Mouse (Mus musculus) lung, embryonic 15.5 days (tissue): ENCODE measurements around the gene Stac. TPM values are rescaled to one million over a fixed set of nuclear protein-coding genes. Genes with fewer than 3 reads are reported as not detected.
A peak's percentile ranks its signal among the peaks of the same experiment; 100 is the strongest.

Experiments used
- ATAC-seq: fragments of 200-750 bp; cut with Nextera tagmentation; 2 replicates; pipeline ENCODE4 v1.8.0; 2017; ENCODE audit warnings: moderate number of reproducible peaks, borderline replicate concordance; ENCODE audit not compliant: low FRiP score, low TSS enrichment; ENCODE audit errors: extremely low read depth
- H3K27ac ChIP-seq: fragments of 300-500 bp; sonication (generic); 2 replicates; pipeline ENCODE4 v1.5.1; 2015; ENCODE audit warnings: moderate library complexity, mild to moderate bottlenecking, inconsistent platforms
- H3K27me3 ChIP-seq: fragments of 300-500 bp; sonication (generic); 2 replicates; pipeline ENCODE4 v1.6.1; 2015; ENCODE audit warnings: inconsistent platforms
- H3K36me3 ChIP-seq: fragments of 300-500 bp; sonication (generic); 2 replicates; pipeline ENCODE4 v1.6.1; 2015; ENCODE audit warnings: inconsistent platforms
- H3K4me1 ChIP-seq: fragments of 300-500 bp; sonication (generic); 2 replicates; pipeline ENCODE4 v1.6.1; 2015; ENCODE audit warnings: inconsistent platforms
- H3K4me2 ChIP-seq: fragments of 300-500 bp; sonication (generic); 2 replicates; pipeline ENCODE4 v1.6.1; 2015; ENCODE audit warnings: inconsistent platforms, mild to moderate bottlenecking, moderate library complexity
- H3K4me3 ChIP-seq: fragments of 300-500 bp; sonication (generic); 2 replicates; pipeline ENCODE4 v1.5.1; 2015; ENCODE audit warnings: mild to moderate bottlenecking, inconsistent platforms
- H3K9ac ChIP-seq: fragments of 300-500 bp; sonication (generic); 2 replicates; pipeline ENCODE4 v1.6.1; 2015; ENCODE audit warnings: inconsistent platforms
- H3K9me3 ChIP-seq: fragments of 300-500 bp; sonication (generic); 2 replicates; pipeline ENCODE4 v1.6.1; 2016; ENCODE audit warnings: inconsistent platforms
- WGBS: fragments of 180-500 bp; shearing (Covaris S2); methylation state at CpG from one replicate; pipeline ENCODE4 v1.1.7; 2015; 5-methylcytosine and 5-hydroxymethylcytosine counted together
- polyA plus RNA-seq: library from polyadenylated mRNA; unstranded; fragments of >200 nt; fragmentation: Nextera tagmentation; extraction: Ambion mirVana; gene quantifications from 2 replicates; pipeline ENCODE4 v1.2.1, GENCODE M21; 2015

Gene Stac
- polyA plus RNA-seq, 1 experiment from 2014 or later, result 1.1 TPM

DNA sequence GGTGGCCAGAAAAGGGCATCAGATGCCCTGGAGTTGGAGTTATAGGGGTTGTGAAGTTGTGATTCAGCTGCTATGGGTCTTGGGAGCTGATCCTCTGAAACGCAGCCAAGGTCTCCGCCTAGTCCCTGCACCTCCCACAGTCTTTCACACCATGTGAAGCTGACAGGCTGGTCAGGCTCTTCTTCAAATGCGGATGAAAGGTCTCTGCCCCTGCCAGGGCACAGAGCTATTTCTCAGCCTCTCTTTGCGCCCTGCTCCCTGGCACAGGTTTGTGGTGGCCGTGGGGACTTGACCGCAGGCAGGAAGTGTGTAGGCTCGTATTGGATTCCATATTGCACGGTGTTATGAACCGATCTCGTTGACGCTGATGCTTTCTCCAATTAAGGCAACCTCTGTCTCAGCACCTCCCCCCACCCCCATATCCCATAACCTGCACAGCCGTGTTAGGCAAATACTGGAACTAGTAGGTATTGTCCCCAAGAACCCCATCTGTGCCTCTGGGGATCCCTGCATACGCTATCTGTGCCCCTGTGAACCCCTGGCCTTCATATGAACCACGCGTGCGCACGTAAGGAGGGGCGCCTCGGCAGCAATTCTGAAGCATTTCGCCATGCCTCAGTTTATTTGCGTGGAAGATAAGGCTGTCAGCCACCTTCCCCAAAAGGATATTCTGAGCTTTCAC, 139.7 kb downstream of the Stac start:
- Histone ChIP-seq H3K9me3 (no peaks in the 10 kb centered on the region), H3K4me1 (peaks cover 8% of the 10 kb centered on the region; the same call in 1 of the 2 replicates), H3K27ac (no peak overlapping the region), H3K9ac (no peak overlapping the region), H3K4me2 (no peak overlapping the region), H3K4me3 (no peak overlapping the region), H3K27me3 (no peaks in the 10 kb centered on the region), H3K36me3 (no peaks in the 10 kb centered on the region)
- ATAC-seq, result no peak; the same call in 1 of the 2 replicates
- 53% methylated on average over 21 of the region's 21 CpGs for WGBS

DNA sequence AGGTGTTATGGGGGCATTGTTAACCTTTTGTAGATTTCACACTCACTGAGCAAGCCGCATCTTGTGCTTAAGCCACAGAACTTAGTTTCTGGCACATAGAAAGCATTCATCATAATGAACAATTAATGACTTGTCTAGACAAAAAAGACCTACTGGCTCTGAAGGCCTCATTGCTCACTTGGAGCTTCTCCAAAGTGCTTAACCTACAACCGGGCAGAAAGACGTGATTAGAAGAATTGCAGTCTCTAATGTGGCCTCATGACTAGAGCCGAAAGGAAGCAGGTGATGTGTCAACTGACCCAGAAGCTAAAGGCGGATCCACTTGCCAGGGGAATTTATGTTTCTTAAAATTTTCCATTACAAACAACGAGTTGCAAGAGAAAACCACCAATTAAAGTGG, 147.5 kb downstream of the Stac start:
- Histone ChIP-seq H3K4me2 (no peak overlapping the region), H3K4me3 (no peak overlapping the region), H3K27ac (no peak overlapping the region), H3K27me3 (no peaks in the 10 kb centered on the region), H3K4me1 (no peaks in the 10 kb centered on the region), H3K9me3 (no peaks in the 10 kb centered on the region), H3K9ac (no peak overlapping the region), H3K36me3 (no peaks in the 10 kb centered on the region)
- ATAC-seq, result no peak
- WGBS, result 62% methylated on average over 6 of the region's 6 CpGs

GRCm38 (mm10) chr9:111535445-111536064, 154.6 kb downstream of the Stac start:
- H3K9ac ChIP-seq, result no peak overlapping the region

GRCm38 (mm10) chr9:111534744-111535423, 155.3 kb downstream of the Stac start:
- no peak overlapping the region for H3K27ac ChIP-seq

More at GRCm38 (mm10) chr9:111535445-111536064, 154.6 kb downstream of the Stac start:
- peaks cover 4% of the 10 kb centered on the region; the same call in 1 of the 2 replicates for H3K4me1 ChIP-seq
- no peak overlapping the region for H3K4me3 ChIP-seq
- no peaks in the 10 kb centered on the region for H3K36me3 ChIP-seq
- H3K27ac ChIP-seq, result no peak overlapping the region
- no peaks in the 10 kb centered on the region for H3K9me3 ChIP-seq
- no peak for ATAC-seq
- no peaks in the 10 kb centered on the region for H3K27me3 ChIP-seq
- no peak overlapping the region for H3K4me2 ChIP-seq
- WGBS, result 54% methylated on average over 8 of the region's 8 CpGs

GRCm38 (mm10) chr9:111523871-111524270, 166.3 kb downstream of the Stac start:
- Histone ChIP-seq H3K36me3 (no peaks in the 10 kb centered on the region), H3K9me3 (no peaks in the 10 kb centered on the region), H3K4me3 (no peak overlapping the region), H3K4me1 (no peaks in the 10 kb centered on the region), H3K4me2 (no peak overlapping the region), H3K9ac (no peak overlapping the region), H3K27ac (no peak overlapping the region), H3K27me3 (no peaks in the 10 kb centered on the region)
- ATAC-seq, result no peak
- WGBS, result 98% methylated on average over 3 of the region's 3 CpGs

More at GRCm38 (mm10) chr9:111534744-111535423, 155.3 kb downstream of the Stac start:
- Histone ChIP-seq H3K9me3 (no peaks in the 10 kb centered on the region), H3K4me2 (no peak overlapping the region), H3K4me3 (no peak overlapping the region), H3K9ac (no peak overlapping the region), H3K36me3 (no peaks in the 10 kb centered on the region), H3K27me3 (no peaks in the 10 kb centered on the region), H3K4me1 (peaks cover 4% of the 10 kb centered on the region; the same call in 1 of the 2 replicates)
- no peak for ATAC-seq
- WGBS, result 10% methylated on average over 7 of the region's 7 CpGs

GRCm38 (mm10) chr9:111523111-111523510, 167.0 kb downstream of the Stac start:
- Histone ChIP-seq H3K36me3 (no peaks in the 10 kb centered on the region), H3K9me3 (no peaks in the 10 kb centered on the region), H3K4me1 (no peaks in the 10 kb centered on the region), H3K4me3 (no peak overlapping the region), H3K4me2 (no peak overlapping the region), H3K27me3 (no peaks in the 10 kb centered on the region), H3K27ac (no peak overlapping the region), H3K9ac (no peak overlapping the region)
- no peak for ATAC-seq
- 88% methylated on average over 11 of the region's 11 CpGs for WGBS

DNA sequence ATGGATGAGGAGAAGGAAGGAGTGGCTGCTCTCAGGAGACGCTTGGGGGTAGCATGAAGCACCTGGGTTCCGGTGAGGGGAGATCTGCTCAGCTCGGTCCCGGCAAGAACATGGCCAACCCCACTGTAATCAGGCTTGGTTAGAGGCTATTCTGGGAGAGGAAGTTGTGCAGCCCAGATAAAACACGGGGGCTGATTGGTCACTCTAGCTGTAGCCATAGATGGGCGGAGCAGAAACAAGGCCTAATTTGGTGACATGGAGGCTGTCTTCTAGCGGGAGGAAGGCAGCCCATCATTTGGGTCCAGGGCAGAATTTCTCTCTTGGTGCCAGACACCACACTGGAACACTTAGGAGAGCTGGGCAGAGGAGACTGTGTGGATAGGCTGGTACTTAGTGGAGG, 167.9 kb downstream of the Stac start:
- Histone ChIP-seq H3K36me3 (no peaks in the 10 kb centered on the region), H3K4me3 (no peak overlapping the region), H3K4me2 (no peak overlapping the region), H3K27ac (no peak overlapping the region), H3K9ac (no peak overlapping the region), H3K4me1 (no peaks in the 10 kb centered on the region), H3K27me3 (no peaks in the 10 kb centered on the region), H3K9me3 (no peaks in the 10 kb centered on the region)
- 88% methylated on average over 7 of the region's 7 CpGs for WGBS
- no peak for ATAC-seq

- H3K9me3 ChIP-seq, result no peaks in the 10 kb centered on the region
- 0 out of 2 replicates have a peak, but pooled peaks have one; percentile 14 for ATAC-seq
Measured at GRCm38 (mm10) chr9:111515536-111515935, 174.6 kb downstream of the Stac start.

GRCm38 (mm10) chr9:111514586-111515473, 175.3 kb downstream of the Stac start:
- Histone ChIP-seq H3K9me3 (no peaks in the 10 kb centered on the region), H3K4me1 (no peaks in the 10 kb centered on the region), H3K36me3 (no peaks in the 10 kb centered on the region), H3K4me2 (no peak overlapping the region), H3K27ac (no peak overlapping the region), H3K4me3 (no peak overlapping the region), H3K9ac (no peak overlapping the region), H3K27me3 (no peaks in the 10 kb centered on the region)
- WGBS, result 62% methylated on average over 15 of the region's 15 CpGs
- no peak for ATAC-seq

More at GRCm38 (mm10) chr9:111515536-111515935, 174.6 kb downstream of the Stac start:
- no peak overlapping the region for H3K4me2 ChIP-seq
- WGBS, result 71% methylated on average over 3 of the region's 3 CpGs
- H3K4me3 ChIP-seq, result no peak overlapping the region
- H3K9ac ChIP-seq, result no peak overlapping the region
- H3K36me3 ChIP-seq, result no peaks in the 10 kb centered on the region
- H3K4me1 ChIP-seq, result no peaks in the 10 kb centered on the region
- no peak overlapping the region for H3K27ac ChIP-seq
- H3K27me3 ChIP-seq, result no peaks in the 10 kb centered on the region
